Mouse (Mus musculus) heart, postnatal 25 days (tissue): ENCODE data around the gene Cx3cr1. TPM values are rescaled to one million over a fixed set of nuclear protein-coding genes. Genes with fewer than 3 reads are reported as not detected.
A peak's percentile ranks its signal among the peaks of the same experiment; 100 is the strongest.

Experiments used
- DNase-seq: peaks from one replicate; pipeline ENCODE4 v3.0.0; 2022; ENCODE audit warnings: low spot score
- intact Hi-C: fragments of 180-260 bp; cut with DNase I; formaldehyde crosslinking; loops from one replicate; pipeline ENCODE4 v1.15.1; 2025
- total RNA-seq, 2 experiments: library from RNA; stranded (reverse); gene quantifications; 2 replicates each; pipeline ENCODE4 v1.2.3; 2021

The Cx3cr1 gene
- total RNA-seq, 2 experiments from 2014 or later = 3.0 to 5.1 TPM

GRCm38 (mm10) chr9:120083158-120083894 lies 13.6 kb upstream of the Cx3cr1 start:
- intact Hi-C loops = no loop called here
- DNase-seq = no peak

- intact Hi-C loops = no loop called here
Measured at GRCm38 (mm10) chr9:120082691-120083090, 13.0 kb upstream of the Cx3cr1 start.

GRCm38 (mm10) chr9:120081967-120082366 lies 12.3 kb upstream of the Cx3cr1 start:
- no peak for DNase-seq
- intact Hi-C loops = no loop called here

More at GRCm38 (mm10) chr9:120082691-120083090, 13.0 kb upstream of the Cx3cr1 start:
- no peak for DNase-seq

- no peak for DNase-seq
- intact Hi-C loops = no loop called here
Measured at GRCm38 (mm10) chr9:120081247-120081646, 11.6 kb upstream of the Cx3cr1 start.

DNA sequence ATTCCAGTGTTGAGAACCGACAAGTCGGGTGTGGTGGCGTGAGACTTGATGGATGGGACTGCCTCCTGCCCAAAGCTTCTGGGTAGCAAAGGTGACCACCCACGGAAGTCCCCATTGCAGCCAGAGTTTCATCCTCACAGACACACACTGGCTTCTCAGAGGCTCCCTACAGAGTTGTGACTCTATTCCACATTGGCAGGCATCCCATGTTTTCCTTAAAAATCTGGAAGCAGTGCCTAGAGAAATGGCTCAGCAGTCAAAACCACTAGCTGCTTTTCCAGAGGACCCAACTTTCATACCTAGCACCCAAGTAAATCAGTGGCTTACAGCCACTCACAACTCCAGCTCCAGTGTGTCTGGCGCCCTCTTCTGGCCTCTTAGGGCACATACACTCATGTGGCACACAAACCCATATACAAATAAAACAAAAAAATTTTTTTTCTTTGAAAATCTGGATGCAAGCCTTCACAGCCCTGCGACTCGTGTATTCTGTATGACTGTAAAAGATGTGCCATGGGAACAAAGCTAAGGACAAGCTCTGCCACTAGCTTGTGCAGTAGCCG lies 10.9 kb upstream of the Cx3cr1 start:
- intact Hi-C loops = no loop called here
- DNase-seq = no peak

- no peak for DNase-seq
- intact Hi-C loops = no loop called here
Measured at GRCm38 (mm10) chr9:120079901-120080300, 10.2 kb upstream of the Cx3cr1 start.

DNA sequence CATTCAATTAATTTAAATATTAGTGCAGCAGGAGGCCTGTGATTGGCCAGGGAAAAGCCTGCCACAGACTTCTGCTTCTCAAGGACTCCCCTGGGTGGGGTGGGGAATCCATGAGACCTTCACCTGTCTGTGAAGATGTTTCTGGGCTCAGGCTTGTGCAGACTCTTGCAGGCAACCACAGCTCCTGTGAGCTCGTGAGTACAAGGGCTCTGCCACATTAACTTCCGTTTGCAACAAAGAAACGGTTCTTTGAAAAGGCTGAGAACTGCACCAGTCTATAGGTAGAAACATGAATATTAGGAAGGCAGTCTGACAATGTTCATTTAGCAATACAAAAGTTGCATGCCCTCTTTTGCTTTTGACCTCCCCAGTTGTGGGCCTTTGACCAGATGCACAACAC lies 8.6 kb upstream of the Cx3cr1 start:
- intact Hi-C loops = no loop called here
- DNase-seq = no peak

DNA sequence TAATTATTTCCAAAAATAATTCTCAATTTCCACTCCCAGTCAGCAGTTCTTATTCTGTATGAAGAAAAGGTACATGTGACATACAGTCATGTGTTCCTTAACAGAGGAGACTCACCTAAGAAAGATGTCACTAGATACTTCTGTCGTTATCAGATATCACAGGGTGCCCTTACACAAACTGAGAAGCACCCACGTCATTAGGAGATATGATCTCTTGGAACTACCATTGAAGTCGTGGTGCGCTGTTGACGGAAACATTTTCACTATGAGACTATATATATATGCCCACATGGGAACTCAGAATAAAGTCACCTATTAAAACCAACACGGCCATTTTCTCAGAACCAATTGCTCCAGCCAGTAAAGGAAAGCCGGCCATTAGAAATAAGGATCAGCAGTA lies 4.8 kb upstream of the Cx3cr1 start:
- no peak for DNase-seq
- intact Hi-C loops = no loop called here

GRCm38 (mm10) chr9:120073169-120073568 lies 3.5 kb upstream of the Cx3cr1 start:
- intact Hi-C loops = loop anchor here (1.0 to 2.0 kb wide), 4 partner anchors 45 to 160 kb away; no protein-coding TSS in a partner anchor
- peak; percentile 65 for DNase-seq

DNA sequence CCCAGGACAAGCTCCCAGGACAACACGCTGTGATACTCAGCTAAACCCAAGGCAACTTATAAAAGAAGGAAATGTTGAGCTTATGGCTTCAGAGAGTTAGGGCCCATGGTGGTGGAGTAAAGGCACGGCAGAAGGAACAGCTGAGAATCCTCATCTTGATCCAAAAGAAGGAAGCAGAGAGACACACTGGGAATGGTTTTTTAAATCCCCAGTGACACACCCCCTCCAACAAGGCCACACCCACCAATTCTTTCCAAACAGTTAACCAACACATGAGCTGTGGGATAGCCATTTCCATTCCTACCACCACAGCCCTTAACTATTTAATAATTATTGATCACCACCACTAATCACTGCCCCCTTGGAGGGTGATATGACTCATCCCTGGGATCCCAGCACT lies 1.6 kb upstream of the Cx3cr1 start:
- no peak for DNase-seq
- intact Hi-C loops = no loop called here

DNA sequence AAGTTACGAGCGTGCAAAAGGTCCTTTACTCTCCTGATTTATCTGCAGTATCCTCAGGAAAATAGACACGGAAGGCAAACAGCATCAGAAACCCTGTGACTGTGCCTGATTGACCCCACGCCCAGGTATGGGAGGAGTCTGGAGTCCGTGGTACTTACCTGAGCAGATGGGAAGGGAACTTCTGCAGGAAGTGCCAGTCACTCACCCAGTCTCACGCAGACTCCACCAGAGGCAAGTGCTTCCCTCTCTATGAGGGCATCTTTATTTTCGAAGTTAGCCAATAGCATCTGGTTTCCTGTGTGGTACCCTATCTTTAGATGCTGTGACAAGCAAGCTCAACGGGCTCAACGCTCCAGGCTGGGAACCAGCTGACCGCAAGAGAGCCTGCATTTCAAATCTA lies 1.6 kb downstream of the Cx3cr1 start:
- DNase-seq = no peak
- intact Hi-C loops = no loop called here

- intact Hi-C loops = no loop called here
- no peak for DNase-seq
Measured at GRCm38 (mm10) chr9:120067609-120068008, 2.1 kb downstream of the Cx3cr1 start.

- DNase-seq = no peak
- intact Hi-C loops = no loop called here
Measured at GRCm38 (mm10) chr9:120064317-120064716, 5.4 kb downstream of the Cx3cr1 start.

GRCm38 (mm10) chr9:120058730-120059129 lies 10.9 kb downstream of the Cx3cr1 start:
- no peak for DNase-seq
- intact Hi-C loops = no loop called here

- DNase-seq = no peak
- intact Hi-C loops = no loop called here
Measured at GRCm38 (mm10) chr9:120056201-120056600, 13.5 kb downstream of the Cx3cr1 start.

DNA sequence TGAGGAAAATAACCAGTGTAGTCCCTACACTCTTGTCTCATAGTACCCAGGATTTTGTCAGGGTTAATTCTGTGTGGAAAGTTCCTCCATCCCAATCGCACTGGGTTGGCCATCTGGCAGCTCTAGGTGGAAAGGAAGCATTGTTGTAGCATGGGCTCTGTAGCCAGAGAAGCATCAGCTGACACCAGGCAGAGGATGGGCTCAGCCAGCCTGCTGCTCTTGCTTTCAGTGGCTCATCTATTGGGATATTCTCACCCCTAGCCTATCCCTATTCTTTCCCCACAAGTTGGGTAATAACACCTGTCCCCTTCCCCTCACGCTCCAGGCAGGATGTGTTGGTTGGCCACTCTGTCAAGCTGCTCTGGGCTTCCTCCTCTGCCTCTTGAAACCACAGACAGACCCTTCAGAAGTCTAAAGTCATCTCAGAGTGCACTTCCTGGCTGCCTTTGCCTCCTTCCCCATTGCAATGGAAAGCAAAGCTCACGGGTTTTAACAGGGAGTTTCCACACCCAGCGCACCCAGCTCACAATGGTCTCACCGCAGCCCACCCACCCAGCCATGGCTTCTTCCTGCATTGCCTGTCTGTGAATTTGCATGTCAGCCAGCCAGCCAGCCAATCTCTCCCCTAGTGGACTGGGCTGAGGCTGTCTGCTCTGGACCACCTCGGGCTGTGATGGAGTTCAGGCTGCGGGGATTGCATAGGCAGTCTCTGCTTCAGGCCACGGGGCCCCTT lies 15.0 kb downstream of the Cx3cr1 start:
- no peak for DNase-seq
- intact Hi-C loops = no loop called here

- DNase-seq = no peak
- intact Hi-C loops = no loop called here
Measured at GRCm38 (mm10) chr9:120049407-120049806, 20.3 kb downstream of the Cx3cr1 start.

- DNase-seq = no peak
- intact Hi-C loops = no loop called here
Measured at GRCm38 (mm10) chr9:120048495-120048894, 21.2 kb downstream of the Cx3cr1 start.

DNA sequence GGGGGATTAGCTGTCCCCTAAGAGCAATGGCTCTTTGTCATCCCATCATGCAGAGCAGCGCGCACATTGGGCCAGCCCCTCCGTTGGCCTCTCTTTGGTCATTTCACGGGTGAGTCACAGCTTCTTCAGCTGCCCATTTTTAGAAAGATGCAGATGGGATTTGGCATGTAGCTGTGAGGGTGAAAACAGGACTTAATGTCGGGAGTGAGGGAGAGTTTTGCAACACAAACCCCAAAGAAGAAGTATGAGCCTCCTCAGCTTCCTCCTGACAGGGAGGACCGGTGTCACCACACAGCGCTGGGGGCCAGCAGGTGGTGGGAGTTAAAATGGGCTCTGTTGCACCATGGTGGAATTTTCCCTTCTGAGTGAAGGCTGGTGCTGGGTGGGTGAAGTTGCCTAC lies 26.6 kb downstream of the Cx3cr1 start:
- DNase-seq = no peak
- intact Hi-C loops = no loop called here

GRCm38 (mm10) chr9:120037414-120037813 lies 32.3 kb downstream of the Cx3cr1 start:
- no peak for DNase-seq
- intact Hi-C loops = no loop called here

DNA sequence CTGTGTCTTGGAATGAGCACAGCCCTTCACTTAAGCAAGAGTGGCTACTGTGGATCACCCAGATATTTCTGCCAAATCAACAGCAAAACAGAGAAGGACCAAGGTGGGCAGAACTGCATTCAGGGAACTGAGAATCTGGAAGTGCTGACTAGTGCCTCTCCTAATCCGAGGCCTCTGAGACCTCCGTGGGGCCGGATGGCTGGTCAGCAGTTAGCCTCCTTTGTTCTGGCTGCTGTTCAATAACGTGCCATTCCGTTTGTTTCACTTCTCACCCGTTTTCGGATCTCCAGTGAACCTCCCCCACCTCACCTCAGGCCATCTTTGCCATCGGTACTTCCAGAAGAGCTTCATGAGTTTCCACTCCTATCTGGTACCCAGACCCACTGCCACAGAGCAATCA lies 35.3 kb downstream of the Cx3cr1 start:
- no peak for DNase-seq
- intact Hi-C loops = no loop called here
